Mouse (Mus musculus): ENCODE measurements around the gene Vmn1r70. TPM values are rescaled to one million over a fixed set of nuclear protein-coding genes. Genes with fewer than 3 reads are reported as not detected.

Gene Vmn1r70
- not detected for total RNA-seq (2021)
- long read RNA-seq, experiment 1, result 0 reads
- long read RNA-seq, experiment 2, result 0 reads

DNA sequence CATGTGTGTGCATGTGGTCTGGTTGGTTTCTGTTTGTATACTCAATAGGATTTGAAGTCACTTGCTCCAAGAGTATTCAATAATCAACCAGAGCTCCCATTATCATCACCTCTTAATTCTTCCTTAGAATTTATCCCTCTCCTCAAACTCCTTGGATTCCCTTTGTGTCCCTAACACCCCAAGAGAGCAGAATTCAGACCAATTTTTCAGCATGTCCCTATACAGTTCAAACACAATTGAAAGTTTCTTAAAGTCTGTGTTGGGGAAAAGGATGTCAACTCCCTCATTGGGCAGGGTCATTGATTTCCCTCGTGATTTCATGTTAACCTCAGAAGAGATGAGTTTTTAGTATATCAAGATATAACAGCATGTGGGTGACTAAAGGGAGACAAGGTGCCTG, at the start of gene Vmn1r70:
Gene Vmn1r70 (plus strand): TSS at position 301 of the 400 bp plus-strand sequence.
- DNase-seq (ENCODE audit: low spot score in 2 of 2), result no peak

DNA sequence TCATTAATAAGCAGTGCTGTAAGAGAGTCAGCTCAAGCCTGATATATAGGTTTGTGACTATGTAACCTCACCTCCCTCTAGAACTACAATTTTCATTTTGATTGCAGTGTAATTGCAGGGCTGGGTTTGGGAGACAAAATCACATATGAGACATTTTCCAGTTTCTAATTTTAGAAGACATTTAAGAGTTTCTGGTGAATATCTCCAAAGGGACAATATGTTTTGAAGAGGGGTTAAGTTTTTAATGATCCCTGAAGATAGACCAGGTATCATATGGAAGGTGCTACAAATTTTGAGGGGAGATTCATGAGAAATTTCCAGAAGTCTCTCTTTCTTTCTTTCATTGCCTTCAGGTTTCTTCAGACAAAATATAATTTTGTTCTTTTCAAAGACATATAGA, 17.8 kb upstream of the Vmn1r70 start, which contains the start of gene Vmn1r69:
Gene Vmn1r69 (minus strand): TSS at position 101 of the 400 bp plus-strand sequence.
- DNase-seq (ENCODE audit: low spot score in 2 of 2), result no peak

Other genes with a start within 250 kb of the Vmn1r70 start
- not detected for gene Vmn1r67, start 188.2 kb upstream of the Vmn1r70 start, total RNA-seq (2021)
- gene Zik1, start 136.1 kb upstream of the Vmn1r70 start, total RNA-seq (2021), result 1 to 10 TPM; 7.0 to 7.2 TPM
- gene Vmn1r68, start 73.0 kb upstream of the Vmn1r70 start, total RNA-seq (2021), result not detected
- gene Vmn1r69, start 17.9 kb upstream of the Vmn1r70 start, total RNA-seq (2021), result not detected
- not detected for gene Nlrp4b, start 56.3 kb downstream of the Vmn1r70 start, total RNA-seq (2021)
- gene Vmn1r71, start 122.8 kb downstream of the Vmn1r70 start, total RNA-seq (2021), result not detected